Mouse (Mus musculus): ENCODE measurements around the gene Bach2. TPM values are rescaled to one million over a fixed set of nuclear protein-coding genes. Genes with fewer than 3 reads are reported as not detected.
A peak's percentile ranks its signal among the peaks of the same experiment; 100 is the strongest.

Gene Bach2
- polyA plus RNA-seq, 1 experiment, result 14.1 TPM

- no peaks in the 10 kb centered on the region for H3K27me3 ChIP-seq (ENCODE audit: control insufficient read depth, insufficient read depth, low read length)
- no peak overlapping the region for H3K4me3 ChIP-seq (ENCODE audit: extremely low read depth, insufficient read depth, insufficient read length)
- no peak for DNase-seq (ENCODE audit: low read depth in 1 of 2, low spot score in 2 of 2)
- TF ChIP-seq POLR2A (IDR thresholded peaks at IDR 0.05; ENCODE audit: low read depth, low read length), result no peak
- TF ChIP-seq CTCF (IDR thresholded peaks at IDR 0.05; ENCODE audit: extremely low read depth, insufficient read depth, insufficient read length, insufficient replicate concordance), result no peak
- no peak overlapping the region for H3K27ac ChIP-seq (ENCODE audit: insufficient read depth, low read length)
- peaks cover 14% of the 10 kb centered on the region; the same call in 1 of the 2 replicates for H3K4me1 ChIP-seq (ENCODE audit: control insufficient read depth, insufficient read depth, insufficient read length)
- H3K36me3 ChIP-seq (ENCODE audit: control insufficient read depth, insufficient read depth, low read length), result no peaks in the 10 kb centered on the region
Measured at GRCm38 (mm10) chr4:32212593-32212992, 26.0 kb upstream of the Bach2 start.

- Histone ChIP-seq H3K4me1 (ENCODE audit: control insufficient read depth, insufficient read depth, insufficient read length) (peaks cover 25% of the 10 kb centered on the region), H3K27ac (ENCODE audit: insufficient read depth, low read length) (no peak overlapping the region), H3K36me3 (ENCODE audit: control insufficient read depth, insufficient read depth, low read length) (no peaks in the 10 kb centered on the region), H3K27me3 (ENCODE audit: control insufficient read depth, insufficient read depth, low read length) (no peaks in the 10 kb centered on the region), H3K4me3 (ENCODE audit: extremely low read depth, insufficient read depth, insufficient read length) (no peak overlapping the region)
- TF ChIP-seq POLR2A (IDR thresholded peaks at IDR 0.05; ENCODE audit: low read depth, low read length), result no peak
- TF ChIP-seq CTCF (IDR thresholded peaks at IDR 0.05; ENCODE audit: extremely low read depth, insufficient read depth, insufficient read length, insufficient replicate concordance), result no peak
- DNase-seq (ENCODE audit: low read depth in 1 of 2, low spot score in 2 of 2), result no peak
- WGBS, result 48% methylated on average over 4 of the region's 4 CpGs
Measured at GRCm38 (mm10) chr4:32216466-32216865, 22.1 kb upstream of the Bach2 start.

DNA sequence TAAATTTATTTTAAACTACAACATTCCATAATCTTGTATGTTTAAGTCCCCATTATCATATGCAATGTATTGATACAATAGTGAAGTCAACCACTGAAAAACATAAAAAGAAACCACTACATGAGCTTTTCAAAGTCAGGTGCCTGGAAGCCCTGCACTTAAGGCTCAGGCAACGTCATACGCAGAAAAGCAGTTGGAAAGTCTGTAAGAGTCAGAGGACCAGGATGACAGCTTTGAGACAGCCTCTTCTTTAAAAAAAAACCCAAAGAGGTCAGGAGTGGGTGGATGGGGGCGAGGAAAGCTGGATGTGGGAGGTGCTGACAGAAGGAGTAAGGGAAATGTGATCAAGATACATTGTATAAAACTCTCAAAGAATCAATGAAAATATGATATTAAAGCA lies 21.6 kb upstream of the Bach2 start:
- 78% methylated on average over 3 of the region's 3 CpGs for WGBS
- TF ChIP-seq POLR2A (IDR thresholded peaks at IDR 0.05; ENCODE audit: low read depth, low read length) (no peak), CTCF (IDR thresholded peaks at IDR 0.05; ENCODE audit: extremely low read depth, insufficient read depth, insufficient read length, insufficient replicate concordance) (no peak)
- H3K4me1 ChIP-seq (ENCODE audit: control insufficient read depth, insufficient read depth, insufficient read length), result peaks cover 30% of the 10 kb centered on the region

DNA sequence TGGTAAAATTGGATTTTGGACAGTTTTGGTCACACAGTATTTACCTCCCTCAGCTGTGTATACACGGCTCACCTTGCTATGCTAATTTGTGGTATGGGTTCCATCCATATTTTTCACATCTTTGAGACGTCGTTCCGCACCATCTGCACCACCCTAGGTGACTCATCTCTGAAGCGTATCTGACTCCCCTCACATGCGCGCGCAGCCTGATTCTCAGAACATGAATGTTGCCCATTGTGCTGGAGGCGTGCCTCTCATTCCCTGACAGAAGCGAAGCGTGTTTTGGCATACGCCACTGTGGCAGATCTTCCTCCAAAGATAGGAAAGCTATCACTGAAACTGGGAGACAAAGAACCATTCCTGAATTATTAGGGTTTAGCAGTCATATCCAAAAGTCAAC lies 21.0 kb upstream of the Bach2 start:
- no peak for DNase-seq (ENCODE audit: low read depth in 1 of 2, low spot score in 2 of 2)
- TF ChIP-seq POLR2A (IDR thresholded peaks at IDR 0.05; ENCODE audit: low read depth, low read length) (no peak), CTCF (IDR thresholded peaks at IDR 0.05; ENCODE audit: extremely low read depth, insufficient read depth, insufficient read length, insufficient replicate concordance) (no peak)
- no peak overlapping the region for H3K27ac ChIP-seq (ENCODE audit: insufficient read depth, low read length)
- 81% methylated on average over 12 of the region's 12 CpGs for WGBS
- H3K4me3 ChIP-seq (ENCODE audit: extremely low read depth, insufficient read depth, insufficient read length), result no peak overlapping the region
- peaks cover 30% of the 10 kb centered on the region for H3K4me1 ChIP-seq (ENCODE audit: control insufficient read depth, insufficient read depth, insufficient read length)
- no peaks in the 10 kb centered on the region for H3K27me3 ChIP-seq (ENCODE audit: control insufficient read depth, insufficient read depth, low read length)
- H3K36me3 ChIP-seq (ENCODE audit: control insufficient read depth, insufficient read depth, low read length), result no peaks in the 10 kb centered on the region

More for the DNA sequence above, 21.6 kb upstream of the Bach2 start:
- Histone ChIP-seq H3K36me3 (ENCODE audit: control insufficient read depth, insufficient read depth, low read length) (no peaks in the 10 kb centered on the region), H3K4me3 (ENCODE audit: extremely low read depth, insufficient read depth, insufficient read length) (no peak overlapping the region), H3K27ac (ENCODE audit: insufficient read depth, low read length) (no peak overlapping the region), H3K27me3 (ENCODE audit: control insufficient read depth, insufficient read depth, low read length) (no peaks in the 10 kb centered on the region)
- peak in 1 of 2 experiments; percentile 1 for DNase-seq (ENCODE audit: low read depth in 1 of 2, low spot score in 2 of 2)

GRCm38 (mm10) chr4:32218371-32218770 lies 20.2 kb upstream of the Bach2 start:
- no peak overlapping the region for H3K4me3 ChIP-seq (ENCODE audit: extremely low read depth, insufficient read depth, insufficient read length)
- 86% methylated on average over 4 of the region's 4 CpGs for WGBS
- no peaks in the 10 kb centered on the region for H3K27me3 ChIP-seq (ENCODE audit: control insufficient read depth, insufficient read depth, low read length)
- no peak for TF ChIP-seq POLR2A (IDR thresholded peaks at IDR 0.05; ENCODE audit: low read depth, low read length)
- TF ChIP-seq CTCF (IDR thresholded peaks at IDR 0.05; ENCODE audit: extremely low read depth, insufficient read depth, insufficient read length, insufficient replicate concordance), result no peak
- peaks cover 31% of the 10 kb centered on the region for H3K4me1 ChIP-seq (ENCODE audit: control insufficient read depth, insufficient read depth, insufficient read length)
- DNase-seq (ENCODE audit: low read depth in 1 of 2, low spot score in 2 of 2), result no peak
- no peaks in the 10 kb centered on the region for H3K36me3 ChIP-seq (ENCODE audit: control insufficient read depth, insufficient read depth, low read length)
- no peak overlapping the region for H3K27ac ChIP-seq (ENCODE audit: insufficient read depth, low read length)

- peak overlapping the region; percentile 95 for H3K27ac ChIP-seq (ENCODE audit: insufficient read depth, low read length)
- 46% methylated on average over 10 of the region's 10 CpGs for WGBS
- TF ChIP-seq POLR2A (IDR thresholded peaks at IDR 0.05; ENCODE audit: low read depth, low read length) (no peak), CTCF (IDR thresholded peaks at IDR 0.05; ENCODE audit: extremely low read depth, insufficient read depth, insufficient read length, insufficient replicate concordance) (no peak)
Measured at GRCm38 (mm10) chr4:32219428-32220128, 19.0 kb upstream of the Bach2 start.

DNA sequence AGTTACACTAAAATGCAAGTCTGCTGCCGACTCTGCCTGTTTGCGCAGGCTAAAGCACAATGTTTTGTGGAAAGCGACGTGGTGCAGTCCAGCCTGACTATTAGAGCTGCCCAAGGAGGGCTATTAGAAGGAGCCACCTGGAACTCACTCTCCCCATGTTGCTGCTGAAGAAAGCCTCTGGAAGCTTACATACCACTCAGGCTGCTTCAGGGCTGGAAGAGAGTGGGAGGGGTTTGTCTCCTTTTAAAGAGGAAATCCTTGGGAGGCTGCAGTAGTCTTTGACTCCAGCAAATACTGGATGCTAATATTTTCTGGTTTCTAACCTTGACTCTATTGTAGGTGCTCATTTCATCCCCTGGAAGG lies 18.5 kb upstream of the Bach2 start:
- peak overlapping the region; percentile 95 for H3K27ac ChIP-seq (ENCODE audit: insufficient read depth, low read length)
- WGBS, result 50% methylated on average over 4 of the region's 4 CpGs
- no peaks in the 10 kb centered on the region for H3K36me3 ChIP-seq (ENCODE audit: control insufficient read depth, insufficient read depth, low read length)
- H3K4me1 ChIP-seq (ENCODE audit: control insufficient read depth, insufficient read depth, insufficient read length), result peaks cover 35% of the 10 kb centered on the region
- no peak overlapping the region for H3K4me3 ChIP-seq (ENCODE audit: extremely low read depth, insufficient read depth, insufficient read length)
- DNase-seq (ENCODE audit: low read depth in 1 of 2, low spot score in 2 of 2), result no peak
- TF ChIP-seq POLR2A (IDR thresholded peaks at IDR 0.05; ENCODE audit: low read depth, low read length) (no peak), CTCF (IDR thresholded peaks at IDR 0.05; ENCODE audit: extremely low read depth, insufficient read depth, insufficient read length, insufficient replicate concordance) (no peak)
- H3K27me3 ChIP-seq (ENCODE audit: control insufficient read depth, insufficient read depth, low read length), result no peaks in the 10 kb centered on the region

More at GRCm38 (mm10) chr4:32219428-32220128, 19.0 kb upstream of the Bach2 start:
- peaks cover 33% of the 10 kb centered on the region for H3K4me1 ChIP-seq (ENCODE audit: control insufficient read depth, insufficient read depth, insufficient read length)
- no peaks in the 10 kb centered on the region for H3K27me3 ChIP-seq (ENCODE audit: control insufficient read depth, insufficient read depth, low read length)
- peak; percentile 57 for DNase-seq (ENCODE audit: low read depth in 1 of 2, low spot score in 2 of 2)
- H3K4me3 ChIP-seq (ENCODE audit: extremely low read depth, insufficient read depth, insufficient read length), result no peak overlapping the region
- no peaks in the 10 kb centered on the region for H3K36me3 ChIP-seq (ENCODE audit: control insufficient read depth, insufficient read depth, low read length)

Measured in spleen, adult 2 months (tissue).